Mouse (Mus musculus): ENCODE measurements around the gene Apc2.
A peak's percentile ranks its signal among the peaks of the same experiment; 100 is the strongest.
"Not testable (repeated sequence)": the region's sequence is repeated elsewhere in the genome, so short reads cannot be mapped to it uniquely, and the experiment has no call there.

The Apc2 gene

GRCm38 (mm10) chr10:80295618-80296425, at the start of gene Apc2:
TSS of gene Apc2 (plus strand) at chr10:80295977.
- DNase-seq (ENCODE audit: extremely low spot score), result peak; percentile 85

- peak; percentile 35 for DNase-seq (ENCODE audit: extremely low spot score)
These were observed 47.9 kb upstream of the Apc2 start for GRCm38 (mm10) chr10:80247849-80248248.

GRCm38 (mm10) chr10:80248437-80248836, 47.3 kb upstream of the Apc2 start:
- not testable (repeated sequence) for DNase-seq (ENCODE audit: extremely low spot score)

- DNase-seq (ENCODE audit: extremely low spot score), result peak; percentile 96
These were observed 46.7 kb upstream of the Apc2 start, which contains the start of gene Ndufs7 for GRCm38 (mm10) chr10:80248971-80249640. TSS of gene Ndufs7 (plus strand) at chr10:80249121.

GRCm38 (mm10) chr10:80250059-80250458, 45.7 kb upstream of the Apc2 start:
- DNase-seq (ENCODE audit: extremely low spot score), result no peak

GRCm38 (mm10) chr10:80250573-80250972, 45.2 kb upstream of the Apc2 start:
- no peak for DNase-seq (ENCODE audit: extremely low spot score)

- no peak for DNase-seq (ENCODE audit: extremely low spot score)
These were observed 43.8 kb upstream of the Apc2 start for GRCm38 (mm10) chr10:80252011-80252410.

GRCm38 (mm10) chr10:80252493-80253274, 43.1 kb upstream of the Apc2 start:
- no peak for DNase-seq (ENCODE audit: extremely low spot score)

- DNase-seq (ENCODE audit: extremely low spot score), result no peak
These were observed 42.2 kb upstream of the Apc2 start for GRCm38 (mm10) chr10:80253551-80253950.

GRCm38 (mm10) chr10:80254331-80255297, 41.2 kb upstream of the Apc2 start:
- no peak for DNase-seq (ENCODE audit: extremely low spot score)

GRCm38 (mm10) chr10:80255881-80256535, 39.8 kb upstream of the Apc2 start:
- DNase-seq (ENCODE audit: extremely low spot score), result no peak

GRCm38 (mm10) chr10:80257936-80258335, 37.8 kb upstream of the Apc2 start:
- DNase-seq (ENCODE audit: extremely low spot score), result no peak

- DNase-seq (ENCODE audit: extremely low spot score), result no peak
These were observed 36.9 kb upstream of the Apc2 start for GRCm38 (mm10) chr10:80258752-80259462.

- DNase-seq (ENCODE audit: extremely low spot score), result no peak
These were observed 36.3 kb upstream of the Apc2 start for GRCm38 (mm10) chr10:80259463-80259805.

GRCm38 (mm10) chr10:80259861-80260641, 35.7 kb upstream of the Apc2 start:
- peak; percentile 54 for DNase-seq (ENCODE audit: extremely low spot score)

GRCm38 (mm10) chr10:80260642-80261584, 34.9 kb upstream of the Apc2 start, which contains the start of the genes Gamt and Dazap1:
TSS of gene Gamt (minus strand) at chr10:80261012.
TSS of gene Dazap1 (plus strand) at chr10:80261486.
- DNase-seq (ENCODE audit: extremely low spot score), result peak; percentile 99

GRCm38 (mm10) chr10:80261585-80261968, 34.2 kb upstream of the Apc2 start:
- peak; percentile 94 for DNase-seq (ENCODE audit: extremely low spot score)

- no peak for DNase-seq (ENCODE audit: extremely low spot score)
These were observed 33.6 kb upstream of the Apc2 start for GRCm38 (mm10) chr10:80262169-80262568.

Data from embryo, embryonic 9.5 days (tissue).